Mouse (Mus musculus) olfactory bulb, adult 2 months (tissue): ENCODE data around the gene Hoxb5.

Experiments used
- CTCF ChIP-seq: fragments of 200-500 bp; IDR thresholded peaks from 2 replicates; pipeline ENCODE4 v1.5.1; 2012; ENCODE audit warnings: low read depth, mild to moderate bottlenecking, low read length, moderate library complexity; ENCODE audit not compliant: insufficient read depth
- POLR2A ChIP-seq: fragments of 200-500 bp; IDR thresholded peaks from 2 replicates; pipeline ENCODE4 v1.6.1; 2012; ENCODE audit warnings: mild to moderate bottlenecking, low read depth, low read length, moderate library complexity; ENCODE audit not compliant: insufficient read depth

- TF ChIP-seq CTCF (no peak), POLR2A (no peak)
Measured at GRCm38 (mm10) chr11:96317608-96318367, 14.7 kb downstream of the Hoxb5 start, which contains the start of gene Hoxb4.
